Mouse (Mus musculus): ENCODE results near the gene Ppp1r13b. TPM values are rescaled to one million over a fixed set of nuclear protein-coding genes. Genes with fewer than 3 reads are reported as not detected.
"Not testable (repeated sequence)": the region's sequence is repeated elsewhere in the genome, so short reads cannot be mapped to it uniquely, and the experiment has no call there.

Gene Ppp1r13b
- total RNA-seq (2021) = 1 to 10 TPM; 8.5 to 9.0 TPM
- long read RNA-seq, experiment 1, partial matches to known transcripts = 4 of 9 reads
- long read RNA-seq, experiment 1, other reads (novel, unspliced or antisense) = 5 of 9 reads
- long read RNA-seq, experiment 2, full-length matches to known transcripts = 5 of 14 reads
- long read RNA-seq, experiment 2, partial matches to known transcripts = 3 of 14 reads
- long read RNA-seq, experiment 2, other reads (novel, unspliced or antisense) = 6 of 14 reads

GRCm38 (mm10) chr12:111907970-111908681, at the start of gene Ppp1r13b:
TSS of gene Ppp1r13b (minus strand) at chr12:111908110.
- intact Hi-C loops (cut with DNase I; ENCODE audit: low total_unique reads) = no loop called here
- peak; percentile 91 for DNase-seq

DNA sequence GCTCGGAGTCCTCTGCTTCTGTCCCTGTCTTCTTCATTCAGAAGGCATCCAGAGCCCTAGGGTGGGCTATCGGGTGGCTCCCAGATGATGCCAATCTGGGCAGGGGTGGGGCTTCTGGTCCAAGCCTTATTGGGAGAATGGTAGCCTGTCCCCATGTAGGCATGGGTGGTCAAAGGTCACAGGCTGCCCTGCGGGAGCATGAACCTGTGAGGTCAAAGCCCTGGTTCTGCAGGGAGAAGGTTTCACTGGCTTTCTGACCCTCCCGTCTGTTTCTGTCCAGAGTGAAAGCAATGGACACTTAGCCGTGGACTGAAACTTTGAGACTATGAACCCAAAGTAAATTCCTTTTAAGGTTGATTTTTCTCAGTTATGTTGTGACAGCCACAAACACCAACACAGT, 48.3 kb upstream of the Ppp1r13b start:
- intact Hi-C loops (cut with DNase I; ENCODE audit: low total_unique reads) = no loop called here
- DNase-seq = no peak

- DNase-seq = no peak
- intact Hi-C loops (cut with DNase I; ENCODE audit: low total_unique reads) = no loop called here
These were observed 43.8 kb upstream of the Ppp1r13b start for GRCm38 (mm10) chr12:111951701-111952100.

DNA sequence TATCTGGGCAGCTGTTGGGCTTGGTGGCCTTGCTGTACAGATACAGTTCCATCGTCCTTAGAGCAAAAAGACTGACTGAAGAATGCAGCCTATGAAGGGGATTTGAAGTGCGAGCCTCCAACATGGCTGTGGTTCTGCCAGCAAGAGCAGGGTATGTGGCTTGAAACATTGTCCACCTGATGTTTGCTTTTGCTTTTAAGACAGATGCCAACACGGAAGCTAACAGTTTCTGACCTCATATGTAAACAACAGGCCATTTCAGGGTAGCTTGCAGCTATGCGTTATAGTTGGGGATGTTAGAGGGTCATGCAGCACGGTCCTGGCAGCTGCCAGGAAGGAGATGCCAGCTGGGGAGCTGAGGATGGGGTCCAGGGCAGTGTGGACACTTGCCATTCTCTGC, 42.6 kb upstream of the Ppp1r13b start:
- DNase-seq = no peak
- intact Hi-C loops (cut with DNase I; ENCODE audit: low total_unique reads) = no loop called here

GRCm38 (mm10) chr12:111946716-111947115, 38.8 kb upstream of the Ppp1r13b start:
- intact Hi-C loops (cut with DNase I; ENCODE audit: low total_unique reads) = loop anchor here (5.0 to 10.0 kb wide), 2 partner anchors 69 to 202 kb away; no protein-coding TSS in a partner anchor
- peak; percentile 55 for DNase-seq

GRCm38 (mm10) chr12:111945765-111946655, 38.1 kb upstream of the Ppp1r13b start:
- intact Hi-C loops (cut with DNase I; ENCODE audit: low total_unique reads) = loop anchor here (5.0 to 10.0 kb wide), 2 partner anchors 69 to 201 kb away; no protein-coding TSS in a partner anchor

GRCm38 (mm10) chr12:111945115-111945514, 37.2 kb upstream of the Ppp1r13b start:
- DNase-seq = no peak
- intact Hi-C loops (cut with DNase I; ENCODE audit: low total_unique reads) = loop anchor here (5.0 to 10.0 kb wide), 2 partner anchors 68 to 200 kb away; no protein-coding TSS in a partner anchor

More at GRCm38 (mm10) chr12:111945765-111946655, 38.1 kb upstream of the Ppp1r13b start:
- DNase-seq = not testable (repeated sequence)

GRCm38 (mm10) chr12:111944065-111944987, 36.4 kb upstream of the Ppp1r13b start:
- intact Hi-C loops (cut with DNase I; ENCODE audit: low total_unique reads) = loop anchor here (10.0 kb wide), 1 partner anchor 200 kb away; no protein-coding TSS in a partner anchor
- DNase-seq = not testable (repeated sequence)

DNA sequence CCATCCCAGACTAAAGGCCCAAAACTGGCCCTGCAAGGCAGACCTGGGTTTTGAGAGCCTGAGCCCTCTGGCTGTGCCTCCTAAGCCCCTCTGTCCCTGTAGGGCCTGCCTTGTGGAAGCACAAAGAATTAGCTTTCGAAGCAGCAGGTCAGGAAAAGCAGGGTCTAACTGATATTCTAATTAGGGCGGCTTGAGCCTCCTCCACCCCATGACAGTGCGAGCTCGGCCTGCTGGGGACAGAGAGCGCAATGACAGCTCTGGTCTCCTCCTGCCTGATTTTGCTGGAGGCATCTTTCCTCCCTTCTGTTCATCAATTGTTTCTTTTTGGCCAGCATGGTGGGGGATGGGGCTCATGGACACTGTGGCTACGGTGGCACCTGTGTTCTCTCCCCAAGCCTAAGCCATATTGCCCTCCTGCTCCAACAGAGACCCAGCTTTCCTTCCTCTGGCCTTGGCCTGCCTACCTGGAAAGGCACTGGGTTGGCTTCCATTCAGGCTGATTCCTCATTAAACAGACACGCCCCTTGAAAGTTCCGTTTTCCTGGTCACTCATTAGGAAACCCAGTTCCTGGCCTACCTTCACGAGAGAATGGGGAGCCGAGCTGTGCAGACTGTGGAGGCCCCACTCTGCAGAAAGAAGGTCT, 35.6 kb upstream of the Ppp1r13b start:
- intact Hi-C loops (cut with DNase I; ENCODE audit: low total_unique reads) = loop anchor here (10.0 kb wide), 1 partner anchor 199 kb away; no protein-coding TSS in a partner anchor
- no peak for DNase-seq

GRCm38 (mm10) chr12:111938623-111939177, 30.8 kb upstream of the Ppp1r13b start:
- DNase-seq = no peak
- intact Hi-C loops (cut with DNase I; ENCODE audit: low total_unique reads) = no loop called here

GRCm38 (mm10) chr12:111936706-111937550, 29.0 kb upstream of the Ppp1r13b start:
- intact Hi-C loops (cut with DNase I; ENCODE audit: low total_unique reads) = no loop called here
- DNase-seq = peak; percentile 39

GRCm38 (mm10) chr12:111933971-111934370, 26.1 kb upstream of the Ppp1r13b start:
- no peak for DNase-seq
- intact Hi-C loops (cut with DNase I; ENCODE audit: low total_unique reads) = no loop called here

DNA sequence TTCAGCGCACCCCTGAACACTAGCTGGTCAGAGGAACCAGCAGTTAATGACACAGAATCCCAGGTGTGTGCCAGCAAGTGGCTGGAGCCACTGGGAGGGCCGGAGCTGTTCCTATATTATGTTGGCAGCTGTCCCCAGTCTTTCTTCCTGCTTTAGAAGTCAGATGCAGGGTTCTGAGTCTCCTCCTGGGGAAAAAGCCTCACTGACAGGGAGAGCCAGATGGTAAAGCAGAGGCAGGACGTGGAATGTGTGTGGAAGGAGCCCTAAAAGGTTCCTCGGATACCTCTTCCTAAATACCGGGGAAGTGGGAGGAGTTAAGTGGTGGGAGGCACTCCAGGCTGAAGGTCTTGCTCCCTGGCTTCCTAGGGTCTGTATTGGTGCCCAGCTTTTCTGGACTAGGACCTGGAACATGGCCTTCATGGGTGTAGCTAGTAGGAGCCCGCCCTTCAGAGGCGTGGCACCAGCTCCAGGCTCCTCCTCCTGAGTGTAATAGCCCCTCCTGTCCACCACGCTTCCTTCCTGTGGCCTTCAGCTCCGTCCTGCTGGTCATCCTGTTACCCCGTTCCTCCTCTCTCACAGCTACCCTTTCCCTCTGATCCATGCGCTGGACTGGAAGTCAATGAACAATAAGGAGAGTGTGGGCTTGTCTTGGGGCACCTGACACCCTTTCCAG, 25.3 kb upstream of the Ppp1r13b start:
- peak; percentile 42 for DNase-seq
- intact Hi-C loops (cut with DNase I; ENCODE audit: low total_unique reads) = no loop called here

GRCm38 (mm10) chr12:111932513-111932912, 24.6 kb upstream of the Ppp1r13b start:
- intact Hi-C loops (cut with DNase I; ENCODE audit: low total_unique reads) = no loop called here
- no peak for DNase-seq

GRCm38 (mm10) chr12:111931411-111932025, 23.6 kb upstream of the Ppp1r13b start:
- intact Hi-C loops (cut with DNase I; ENCODE audit: low total_unique reads) = no loop called here
- no peak for DNase-seq

DNA sequence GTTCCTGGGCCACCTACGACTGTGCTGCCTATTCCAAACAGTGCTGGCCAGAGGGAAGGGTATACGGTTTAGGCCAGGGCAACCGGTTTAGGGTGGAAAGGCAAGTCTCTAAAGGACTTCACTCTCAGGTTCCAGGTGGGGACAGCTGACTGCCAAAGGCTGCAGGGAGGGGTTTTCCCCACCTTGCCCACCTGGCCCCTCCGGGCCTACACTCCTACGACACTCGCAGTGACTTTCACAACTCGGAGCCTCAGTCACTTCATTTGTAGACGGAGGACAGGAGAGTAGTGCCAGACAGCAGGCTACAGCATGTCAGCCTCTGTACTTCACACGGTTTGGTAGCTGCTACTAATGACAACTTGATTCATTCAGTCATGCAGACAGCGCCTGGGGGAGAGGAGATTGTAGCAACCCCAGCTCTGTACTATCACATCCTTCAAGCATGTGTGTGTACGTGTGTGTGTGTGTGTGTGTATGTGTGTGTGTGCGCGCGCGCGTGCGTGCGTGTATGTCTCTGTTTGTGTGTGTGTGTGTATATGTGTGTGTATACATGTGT, 20.6 kb upstream of the Ppp1r13b start:
- intact Hi-C loops (cut with DNase I; ENCODE audit: low total_unique reads) = no loop called here

More for the DNA sequence above, 20.6 kb upstream of the Ppp1r13b start:
- no peak for DNase-seq

All from gastrocnemius, postnatal 14 days (tissue).